Mouse (Mus musculus): ENCODE measurements at regions not wholly inside any gene's neighbourhood (a gene's known extent, or its start where the extent isn't known, plus 50 kb on each side); places are given as distances from the start of the nearest gene placed in this dataset.
A peak's percentile ranks its signal among the peaks of the same experiment; 100 is the strongest.

DNA sequence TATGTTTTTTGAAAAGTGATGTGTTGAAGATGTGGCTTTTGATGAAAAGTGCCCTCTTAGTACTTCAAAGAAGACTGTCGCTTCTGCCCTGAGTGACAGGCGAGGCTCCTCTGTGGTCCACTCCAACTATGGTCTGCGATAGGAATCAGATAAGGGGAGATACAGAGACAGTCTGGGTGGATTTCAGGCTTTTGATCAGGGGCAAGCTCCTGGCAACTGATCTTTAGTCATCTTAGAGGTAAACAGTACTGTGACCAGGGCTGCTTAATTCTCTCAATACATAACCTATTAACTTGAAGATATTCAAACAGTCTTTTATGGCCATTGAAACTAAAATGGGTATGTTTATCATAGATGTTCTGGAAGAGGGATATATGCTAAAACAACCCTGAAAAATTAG lies 335.6 kb upstream of the Arglu1 start:
- Histone ChIP-seq H3K9ac (ENCODE audit: low read depth, low read length, severe bottlenecking) (no peak overlapping the region), H3K4me2 (replicated peaks; ENCODE audit: low read depth, low read length, severe bottlenecking) (no peak overlapping the region), H3K4me3 (replicated peaks; ENCODE audit: low read length) (no peak overlapping the region), H3K9me3 (ENCODE audit: control insufficient read depth, low read length) (no peaks in the 10 kb centered on the region), H3K4me1 (ENCODE audit: control insufficient read depth, insufficient read depth, low read length) (peaks cover 11% of the 10 kb centered on the region), H3K27me3 (ENCODE audit: control insufficient read depth, insufficient read depth, low read length) (no peaks in the 10 kb centered on the region), H3K27ac (replicated peaks; ENCODE audit: low read depth, low read length) (no peak overlapping the region), H3K36me3 (ENCODE audit: control insufficient read depth, insufficient read depth, low read length) (no peaks in the 10 kb centered on the region)
- 75% methylated on average over 3 of the region's 3 CpGs for WGBS
- ATAC-seq (ENCODE audit: low FRiP score, low read depth) (no peak), DNase-seq (ENCODE audit: low spot score) (no peak)
- TF ChIP-seq POLR2A (IDR thresholded peaks at IDR 0.05; ENCODE audit: borderline replicate concordance, extremely low read depth, insufficient read depth, insufficient read length) = no peak

DNA sequence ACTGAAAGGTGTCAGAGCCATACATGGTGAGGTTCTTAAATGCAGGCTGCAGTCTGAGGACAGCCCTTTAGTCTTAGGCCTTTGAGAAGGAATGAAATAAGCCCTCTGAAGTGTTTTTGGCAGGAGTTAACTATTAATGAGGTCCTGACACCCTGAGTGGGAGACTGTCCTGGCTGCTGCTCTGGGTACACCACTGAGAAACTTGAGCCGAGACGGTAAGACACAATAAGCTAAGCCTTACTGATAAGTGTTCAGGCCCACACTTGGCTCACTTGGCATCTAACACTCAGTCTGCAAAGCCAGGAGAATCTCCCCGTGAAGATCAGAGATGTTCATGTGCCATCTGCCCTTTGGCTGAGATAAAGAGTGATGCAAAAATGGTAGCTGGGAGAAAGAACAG lies 335.1 kb upstream of the Arglu1 start:
- TF ChIP-seq POLR2A (IDR thresholded peaks at IDR 0.05; ENCODE audit: borderline replicate concordance, extremely low read depth, insufficient read depth, insufficient read length) = no peak
- no peak overlapping the region for H3K4me2 ChIP-seq (replicated peaks; ENCODE audit: low read depth, low read length, severe bottlenecking)
- H3K36me3 ChIP-seq (ENCODE audit: control insufficient read depth, insufficient read depth, low read length) = no peaks in the 10 kb centered on the region
- no peak for DNase-seq (ENCODE audit: low spot score)
- no peak overlapping the region for H3K4me3 ChIP-seq (replicated peaks; ENCODE audit: low read length)
- no peak overlapping the region for H3K9ac ChIP-seq (ENCODE audit: low read depth, low read length, severe bottlenecking)
- no peaks in the 10 kb centered on the region for H3K9me3 ChIP-seq (ENCODE audit: control insufficient read depth, low read length)
- no peak overlapping the region for H3K27ac ChIP-seq (replicated peaks; ENCODE audit: low read depth, low read length)
- no peak for ATAC-seq (ENCODE audit: low FRiP score, low read depth)
- H3K27me3 ChIP-seq (ENCODE audit: control insufficient read depth, insufficient read depth, low read length) = no peaks in the 10 kb centered on the region
- 60% methylated on average over 3 of the region's 3 CpGs for WGBS
- peaks cover 11% of the 10 kb centered on the region for H3K4me1 ChIP-seq (ENCODE audit: control insufficient read depth, insufficient read depth, low read length)

DNA sequence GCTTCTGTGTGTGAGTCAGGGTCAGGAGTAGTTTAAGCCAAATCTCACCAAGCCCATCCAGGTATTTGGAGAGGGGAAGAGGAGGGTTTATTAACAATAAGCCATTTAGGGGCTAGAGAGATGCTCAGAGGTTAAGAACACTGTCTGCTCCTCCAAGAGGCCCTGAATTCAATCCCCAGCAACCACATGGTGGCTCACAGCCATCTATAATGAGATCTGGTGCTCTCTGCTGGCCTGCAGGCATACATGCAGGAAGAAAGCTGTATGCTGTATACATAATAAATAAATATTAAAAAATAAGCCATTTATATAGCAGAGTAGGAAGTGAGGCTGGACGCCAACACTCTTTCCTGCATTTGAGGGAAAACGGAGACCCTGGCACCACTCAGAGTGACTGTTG lies 330.4 kb upstream of the Arglu1 start:
- no peak for TF ChIP-seq POLR2A (IDR thresholded peaks at IDR 0.05; ENCODE audit: borderline replicate concordance, extremely low read depth, insufficient read depth, insufficient read length)
- H3K27ac ChIP-seq (replicated peaks; ENCODE audit: low read depth, low read length) = no peak overlapping the region
- no peaks in the 10 kb centered on the region for H3K4me1 ChIP-seq (ENCODE audit: control insufficient read depth, insufficient read depth, low read length)
- H3K9ac ChIP-seq (ENCODE audit: low read depth, low read length, severe bottlenecking) = no peak overlapping the region
- 77% methylated on average over 2 of the region's 2 CpGs for WGBS
- no peak for ATAC-seq (ENCODE audit: low FRiP score, low read depth)
- H3K4me3 ChIP-seq (replicated peaks; ENCODE audit: low read length) = no peak overlapping the region
- H3K9me3 ChIP-seq (ENCODE audit: control insufficient read depth, low read length) = no peaks in the 10 kb centered on the region
- DNase-seq (ENCODE audit: low spot score) = no peak
- H3K27me3 ChIP-seq (ENCODE audit: control insufficient read depth, insufficient read depth, low read length) = no peaks in the 10 kb centered on the region
- no peak overlapping the region for H3K4me2 ChIP-seq (replicated peaks; ENCODE audit: low read depth, low read length, severe bottlenecking)
- no peaks in the 10 kb centered on the region for H3K36me3 ChIP-seq (ENCODE audit: control insufficient read depth, insufficient read depth, low read length)

DNA sequence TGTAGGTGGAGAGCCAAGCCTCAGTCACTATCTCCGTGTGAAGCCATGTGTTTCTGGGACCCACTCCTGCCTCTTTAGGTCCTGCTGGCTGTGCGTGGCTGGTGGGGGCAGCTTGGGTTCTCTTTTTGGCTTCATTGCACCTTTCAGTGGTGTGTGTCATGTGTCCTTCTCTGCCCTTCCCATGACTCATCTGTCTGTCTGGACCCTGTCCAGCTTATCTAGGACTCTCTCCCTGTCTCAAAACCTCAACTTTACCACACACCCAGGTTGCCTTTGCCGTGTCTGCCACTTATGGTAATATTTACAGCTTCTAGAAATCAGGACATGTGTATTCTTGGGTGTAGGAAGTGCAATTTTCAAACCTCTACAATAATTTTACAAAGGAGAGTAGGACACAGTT lies 329.9 kb upstream of the Arglu1 start:
- ATAC-seq (ENCODE audit: low FRiP score, low read depth) = no peak
- no peaks in the 10 kb centered on the region for H3K9me3 ChIP-seq (ENCODE audit: control insufficient read depth, low read length)
- no peaks in the 10 kb centered on the region for H3K36me3 ChIP-seq (ENCODE audit: control insufficient read depth, insufficient read depth, low read length)
- no peak overlapping the region for H3K9ac ChIP-seq (ENCODE audit: low read depth, low read length, severe bottlenecking)
- no peak for TF ChIP-seq POLR2A (IDR thresholded peaks at IDR 0.05; ENCODE audit: borderline replicate concordance, extremely low read depth, insufficient read depth, insufficient read length)
- no peaks in the 10 kb centered on the region for H3K27me3 ChIP-seq (ENCODE audit: control insufficient read depth, insufficient read depth, low read length)
- H3K27ac ChIP-seq (replicated peaks; ENCODE audit: low read depth, low read length) = no peak overlapping the region
- no peak overlapping the region for H3K4me3 ChIP-seq (replicated peaks; ENCODE audit: low read length)
- H3K4me2 ChIP-seq (replicated peaks; ENCODE audit: low read depth, low read length, severe bottlenecking) = no peak overlapping the region
- H3K4me1 ChIP-seq (ENCODE audit: control insufficient read depth, insufficient read depth, low read length) = no peaks in the 10 kb centered on the region
- 82% methylated on average over 3 of the region's 3 CpGs for WGBS
- DNase-seq (ENCODE audit: low spot score) = no peak

DNA sequence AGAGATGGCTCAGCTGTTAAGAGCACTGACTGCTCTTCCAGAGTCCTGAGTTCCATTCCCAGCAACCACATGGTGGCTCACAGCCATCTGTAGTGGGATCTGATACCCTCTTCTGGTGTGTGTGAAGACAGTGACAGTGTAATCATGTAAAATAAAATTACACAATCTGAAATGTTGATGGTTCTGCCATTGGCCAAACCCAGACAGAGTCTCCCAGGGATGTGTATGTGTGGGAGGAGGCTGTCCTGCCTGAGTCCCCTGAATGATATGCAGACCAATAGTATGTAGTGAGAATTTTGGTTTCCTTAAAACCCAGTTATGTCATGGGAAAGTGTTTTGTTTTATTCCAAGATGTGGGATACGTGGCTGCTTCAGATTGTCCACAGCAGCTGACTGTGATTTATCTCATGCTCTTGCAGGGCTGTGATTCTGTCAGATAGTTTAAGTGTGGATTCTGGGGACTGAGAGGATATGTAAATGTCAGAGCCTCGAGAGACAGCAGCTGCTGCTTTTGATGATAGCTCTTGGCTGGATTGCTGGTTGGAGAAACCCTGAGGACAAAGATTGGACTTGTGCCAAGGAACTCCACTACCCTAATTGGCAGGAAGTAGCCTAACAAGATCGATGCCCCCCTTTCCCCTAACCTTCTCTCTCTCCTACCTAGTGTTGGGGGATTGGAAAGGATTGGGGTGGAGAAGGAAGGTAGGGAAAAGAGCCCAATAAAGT lies 321.6 kb upstream of the Arglu1 start:
- Histone ChIP-seq H3K4me1 (ENCODE audit: control insufficient read depth, insufficient read depth, low read length) (no peaks in the 10 kb centered on the region), H3K36me3 (ENCODE audit: control insufficient read depth, insufficient read depth, low read length) (no peaks in the 10 kb centered on the region), H3K9ac (ENCODE audit: low read depth, low read length, severe bottlenecking) (no peak overlapping the region), H3K4me3 (replicated peaks; ENCODE audit: low read length) (no peak overlapping the region), H3K27me3 (ENCODE audit: control insufficient read depth, insufficient read depth, low read length) (no peaks in the 10 kb centered on the region), H3K4me2 (replicated peaks; ENCODE audit: low read depth, low read length, severe bottlenecking) (no peak overlapping the region), H3K9me3 (ENCODE audit: control insufficient read depth, low read length) (no peaks in the 10 kb centered on the region), H3K27ac (replicated peaks; ENCODE audit: low read depth, low read length) (no peak overlapping the region)
- peak; percentile 27 for DNase-seq (ENCODE audit: low spot score)
- WGBS = 49% methylated on average over 3 of the region's 3 CpGs
- TF ChIP-seq POLR2A (IDR thresholded peaks at IDR 0.05; ENCODE audit: borderline replicate concordance, extremely low read depth, insufficient read depth, insufficient read length) = no peak
- ATAC-seq (ENCODE audit: low FRiP score, low read depth) = no peak

Measured in limb, embryonic 14.5 days (tissue).